Comparison of ENCODE assay signal across 18 mouse cellular contexts in the genomic region with DNA sequence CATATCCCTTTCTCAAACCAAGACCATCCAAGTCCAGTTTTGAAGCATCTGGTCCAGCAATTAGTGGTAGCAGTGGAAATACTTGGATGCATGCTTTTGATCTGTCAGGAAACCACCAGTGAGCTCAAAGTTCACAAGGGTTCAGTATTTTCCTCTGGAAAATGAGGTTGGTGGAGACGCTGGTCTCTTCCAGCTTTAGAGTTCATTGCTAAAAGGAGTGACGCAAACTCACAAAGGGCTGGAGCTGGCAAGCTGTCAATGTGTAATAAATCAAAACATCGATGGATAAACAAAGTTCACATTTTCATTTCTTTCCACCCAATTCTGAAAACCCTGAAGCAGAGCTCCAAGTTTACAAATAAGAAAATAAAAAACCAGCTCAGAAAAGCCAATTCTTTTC.
DNase-seq lines count a peak whose midpoint lies in the region; ATAC-seq and TF ChIP-seq lines count a peak whose summit lies in the region.
"Had no signal": no experiment of that assay in that cellular context is flagged by ENCODE, and none has a peak within 500 bp of the region (broad histone marks: within the 10 kb centered on the region; RNA-seq: fewer than 3 reads in every experiment).

No protein-coding gene starts in this region.

- no peak overlapping the region for H3K4me2 ChIP-seq in embryonic facial prominence, embryonic 14.5 days (ENCODE audit: low read depth, low read length)
- H3K4me2 ChIP-seq: heart, embryonic 15.5 days; hindbrain, embryonic 12.5 days; liver, embryonic 15.5 days; midbrain, embryonic 15.5 days; stomach, embryonic 15.5 days had no signal

- no peak overlapping the region for H3K27ac ChIP-seq in embryonic facial prominence, embryonic 14.5 days (replicated peaks; ENCODE audit: low read depth, low read length)
- no peak overlapping the region for H3K27ac ChIP-seq in embryonic facial prominence, embryonic 10.5 days (replicated peaks)
- no peak overlapping the region for H3K27ac ChIP-seq in liver, adult 2 months (replicated peaks; ENCODE audit: insufficient read depth, low read depth, low read length)
- H3K27ac ChIP-seq: heart, embryonic 15.5 days; hindbrain, embryonic 12.5 days; liver, embryonic 15.5 days; midbrain, embryonic 15.5 days; stomach, embryonic 15.5 days had no signal

- H3K9me3 ChIP-seq in embryonic facial prominence, embryonic 14.5 days (ENCODE audit: control insufficient read depth, low read length) = 0 out of 2 replicates have a peak, but pooled peaks cover under 1% of the 10 kb centered on the region
- no peaks in the 10 kb centered on the region for H3K9me3 ChIP-seq in embryonic facial prominence, embryonic 10.5 days
- H3K9me3 ChIP-seq: heart, embryonic 15.5 days; hindbrain, embryonic 12.5 days; liver, embryonic 15.5 days; midbrain, embryonic 15.5 days; stomach, embryonic 15.5 days had no signal

- TF ChIP-seq POLR2A in liver, adult 2 months (IDR thresholded peaks at IDR 0.05; ENCODE audit: extremely low read depth, insufficient read depth, low read length) = no peak

- TF ChIP-seq CTCF in liver, adult 2 months (IDR thresholded peaks at IDR 0.05; ENCODE audit: low read depth, low read length) = no peak

- peak; percentile 30; the same call in 1 of the 2 replicates for ATAC-seq in embryonic facial prominence, embryonic 14.5 days (ENCODE audit: low read depth)
- ATAC-seq: forebrain, embryonic 16.5 days; inflammation-experienced regulatory T-cells, adult 6 months; midbrain, embryonic 15.5 days had no signal

- no peaks in the 10 kb centered on the region; the same call in 1 of the 2 replicates for H3K4me1 ChIP-seq in embryonic facial prominence, embryonic 14.5 days (ENCODE audit: control insufficient read depth, insufficient read depth, low read length)
- H3K4me1 ChIP-seq in embryonic facial prominence, embryonic 10.5 days = no peaks in the 10 kb centered on the region
- H3K4me1 ChIP-seq in liver, adult 2 months (ENCODE audit: control insufficient read depth, insufficient read depth, low read length) = no peaks in the 10 kb centered on the region
- H3K4me1 ChIP-seq: heart, embryonic 15.5 days; hindbrain, embryonic 12.5 days; liver, embryonic 15.5 days; midbrain, embryonic 15.5 days; stomach, embryonic 15.5 days had no signal

- WGBS in embryonic facial prominence, embryonic 14.5 days = 50% methylated on average over 3 of the region's 3 CpGs
- WGBS in embryonic facial prominence, embryonic 10.5 days = 82% methylated on average over 3 of the region's 3 CpGs
- WGBS in liver, adult 2 months = 63% methylated on average over 3 of the region's 3 CpGs

- no peak overlapping the region for H3K4me3 ChIP-seq in embryonic facial prominence, embryonic 14.5 days (ENCODE audit: low read depth, low read length)
- H3K4me3 ChIP-seq in embryonic facial prominence, embryonic 10.5 days = no peak overlapping the region
- no peak overlapping the region for H3K4me3 ChIP-seq in liver, adult 2 months (ENCODE audit: insufficient read depth, low read depth, low read length)
- H3K4me3 ChIP-seq: erythroblast, embryonic 14.5 days; heart, embryonic 15.5 days; hindbrain, embryonic 12.5 days; liver, embryonic 15.5 days; midbrain, embryonic 15.5 days; stomach, embryonic 15.5 days had no signal

- H3K9ac ChIP-seq in embryonic facial prominence, embryonic 14.5 days (ENCODE audit: low read depth, low read length) = no peak overlapping the region
- no peak overlapping the region for H3K9ac ChIP-seq in liver, adult 2 months (ENCODE audit: low read depth, low read length)
- H3K9ac ChIP-seq: heart, embryonic 15.5 days; hindbrain, embryonic 12.5 days; liver, embryonic 15.5 days; midbrain, embryonic 15.5 days; stomach, embryonic 15.5 days had no signal

- DNase-seq in embryonic facial prominence, embryonic 14.5 days (ENCODE audit: low spot score) = peak; percentile 66
- DNase-seq in embryonic facial prominence, embryonic 10.5 days (ENCODE audit: low spot score) = no peak
- peak; percentile 72 for DNase-seq in liver, adult 2 months (ENCODE audit: extremely low read depth, low read depth, low spot score)
- no peak for DNase-seq in liver
- DNase-seq in gastrocnemius, adult 18-20 months (ENCODE audit: low spot score) = peak; percentile 66
- DNase-seq in lung, postnatal 25 days (ENCODE audit: low spot score) = peak; percentile 33
- DNase-seq in spleen, postnatal 4 days (ENCODE audit: low spot score in 2 of 2) = no peak
- DNase-seq in right cerebral cortex, adult 18-20 months = no peak
- DNase-seq: kidney, adult 9 months; spleen, adult 18-20 months had no signal

- no peaks in the 10 kb centered on the region for H3K79me2 ChIP-seq in liver, adult 2 months (ENCODE audit: control insufficient read depth, insufficient read depth, low read length)

- no peaks in the 10 kb centered on the region for H3K27me3 ChIP-seq in embryonic facial prominence, embryonic 14.5 days (replicated peaks; ENCODE audit: control insufficient read depth, insufficient read depth, low read length)
- H3K27me3 ChIP-seq in embryonic facial prominence, embryonic 10.5 days (replicated peaks; ENCODE audit: low read depth, poor library complexity, severe bottlenecking) = no peaks in the 10 kb centered on the region
- no peaks in the 10 kb centered on the region for H3K27me3 ChIP-seq in liver, adult 2 months (ENCODE audit: control insufficient read depth, insufficient read depth, low read length)
- H3K27me3 ChIP-seq: heart, embryonic 15.5 days; hindbrain, embryonic 12.5 days; liver, embryonic 15.5 days; midbrain, embryonic 15.5 days; stomach, embryonic 15.5 days had no signal

- H3K36me3 ChIP-seq in embryonic facial prominence, embryonic 14.5 days (ENCODE audit: control insufficient read depth, insufficient read depth, low read length) = no peaks in the 10 kb centered on the region
- H3K36me3 ChIP-seq in embryonic facial prominence, embryonic 10.5 days (replicated peaks) = no peaks in the 10 kb centered on the region
- H3K36me3 ChIP-seq in liver, adult 2 months (ENCODE audit: control insufficient read depth, insufficient read depth, low read length) = no peaks in the 10 kb centered on the region
- H3K36me3 ChIP-seq: heart, embryonic 15.5 days; hindbrain, embryonic 12.5 days; liver, embryonic 15.5 days; midbrain, embryonic 15.5 days; stomach, embryonic 15.5 days had no signal

Comparison
In these comparisons a context has a peak if more than half of its experiments do, and no peak if none do; other contexts are left out.
1. DNase-seq: peak in embryonic facial prominence, embryonic 14.5 days (single experiment), liver, adult 2 months (single experiment), gastrocnemius, adult 18-20 months (single experiment) and lung, postnatal 25 days (single experiment); none in embryonic facial prominence, embryonic 10.5 days (single experiment), liver (single experiment), spleen, postnatal 4 days (0 of 2) and right cerebral cortex, adult 18-20 months (single experiment).